Mouse (Mus musculus): ENCODE measurements at regions not wholly inside any gene's neighbourhood (a gene's known extent, or its start where the extent isn't known, plus 50 kb on each side); places are given as distances from the start of the nearest gene placed in this dataset.
A peak's percentile ranks its signal among the peaks of the same experiment; 100 is the strongest.

DNA sequence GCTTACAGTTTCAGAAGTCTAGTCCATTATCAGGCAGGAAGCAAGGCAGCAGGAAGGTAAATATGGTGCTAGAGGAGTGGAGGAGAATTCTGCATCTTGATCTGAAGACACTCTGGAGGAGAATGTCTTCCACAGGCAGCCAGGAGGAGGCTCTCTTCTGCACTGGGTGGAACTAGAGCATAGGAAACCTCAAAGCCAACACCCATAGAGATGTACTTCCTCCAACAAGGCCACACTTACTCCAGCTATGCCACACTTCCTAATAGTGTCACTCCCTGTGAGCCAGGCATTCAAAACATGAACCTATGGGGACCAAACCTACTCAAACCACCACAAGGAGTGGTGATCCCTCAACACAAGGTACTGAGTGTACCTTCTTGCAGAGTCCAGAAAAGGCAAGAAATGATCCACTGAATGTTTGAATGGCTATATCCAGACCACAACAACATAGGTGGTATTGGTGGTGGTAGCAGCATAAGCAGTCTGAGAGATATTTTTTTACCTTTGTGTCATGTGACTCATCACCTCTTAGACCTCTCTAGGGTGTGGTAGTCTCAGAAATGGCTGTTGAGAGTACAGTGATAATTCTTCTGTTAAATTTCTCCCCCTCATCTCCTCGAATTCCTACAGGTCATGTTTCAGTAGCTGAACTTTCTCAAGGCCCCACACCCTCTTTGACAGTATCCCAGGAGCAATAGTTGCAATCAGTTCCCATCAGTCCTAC, 152.3 kb upstream of the Mbnl1 start:
- H3K4me2 ChIP-seq: no peak overlapping the region
- ATAC-seq (ENCODE audit: insufficient read depth): peak; percentile 34; the same call in 1 of the 2 replicates
- no peaks in the 10 kb centered on the region; the same call in 1 of the 2 replicates for H3K4me1 ChIP-seq (replicated peaks)
- H3K9ac ChIP-seq: no peak overlapping the region
- no peak overlapping the region for H3K4me3 ChIP-seq (replicated peaks)
- no peaks in the 10 kb centered on the region for H3K9me3 ChIP-seq (replicated peaks)
- WGBS (ENCODE audit: insufficient replicate concordance): 23% methylated on average over 1 of the region's 1 CpGs
- no peaks in the 10 kb centered on the region for H3K36me3 ChIP-seq (replicated peaks)
- no peak overlapping the region for H3K27ac ChIP-seq (replicated peaks)
- no peaks in the 10 kb centered on the region for H3K27me3 ChIP-seq

GRCm38 (mm10) chr3:60323514-60323913, 149.1 kb upstream of the Mbnl1 start:
- H3K36me3 ChIP-seq (replicated peaks): no peaks in the 10 kb centered on the region
- H3K4me1 ChIP-seq (replicated peaks): no peaks in the 10 kb centered on the region; the same call in 1 of the 2 replicates
- no peaks in the 10 kb centered on the region for H3K27me3 ChIP-seq
- H3K27ac ChIP-seq (replicated peaks): no peak overlapping the region
- ATAC-seq (ENCODE audit: insufficient read depth): no peak
- H3K4me2 ChIP-seq: no peak overlapping the region
- H3K9ac ChIP-seq: no peak overlapping the region
- no peak overlapping the region for H3K4me3 ChIP-seq (replicated peaks)
- H3K9me3 ChIP-seq (replicated peaks): no peaks in the 10 kb centered on the region

GRCm38 (mm10) chr3:60324416-60324815, 148.2 kb upstream of the Mbnl1 start:
- Histone ChIP-seq H3K36me3 (replicated peaks) (no peaks in the 10 kb centered on the region), H3K27me3 (no peaks in the 10 kb centered on the region), H3K9ac (no peak overlapping the region), H3K4me3 (replicated peaks) (no peak overlapping the region), H3K9me3 (replicated peaks) (no peaks in the 10 kb centered on the region), H3K4me2 (no peak overlapping the region), H3K27ac (replicated peaks) (no peak overlapping the region), H3K4me1 (replicated peaks) (no peaks in the 10 kb centered on the region; the same call in 1 of the 2 replicates)
- ATAC-seq (ENCODE audit: insufficient read depth): no peak

DNA sequence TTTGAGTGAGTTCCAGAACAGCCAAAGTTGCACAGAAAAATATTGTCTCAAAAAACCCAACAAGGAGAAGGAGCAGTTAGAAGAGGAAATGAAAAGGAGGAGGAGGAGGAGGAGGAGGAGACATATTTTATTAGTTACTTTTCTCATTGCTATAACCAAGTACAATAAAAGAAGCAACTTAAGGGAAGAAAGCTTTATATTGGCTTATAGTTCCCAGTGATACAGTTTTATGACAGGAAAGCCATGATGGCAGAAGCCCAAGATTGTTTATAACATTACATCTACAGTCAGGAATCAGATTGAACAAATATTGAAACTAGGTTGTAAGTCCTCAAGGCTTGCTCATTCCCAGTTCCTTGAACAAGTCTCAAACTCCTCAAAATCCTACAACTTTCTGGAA, 147.7 kb upstream of the Mbnl1 start:
- Histone ChIP-seq H3K9me3 (replicated peaks) (no peaks in the 10 kb centered on the region), H3K27ac (replicated peaks) (no peak overlapping the region), H3K36me3 (replicated peaks) (no peaks in the 10 kb centered on the region), H3K4me2 (no peak overlapping the region), H3K4me1 (replicated peaks) (no peaks in the 10 kb centered on the region; the same call in 1 of the 2 replicates), H3K9ac (no peak overlapping the region), H3K4me3 (replicated peaks) (no peak overlapping the region), H3K27me3 (no peaks in the 10 kb centered on the region)
- ATAC-seq (ENCODE audit: insufficient read depth): no peak

- no peaks in the 10 kb centered on the region for H3K36me3 ChIP-seq (replicated peaks)
- no peak for ATAC-seq (ENCODE audit: insufficient read depth)
- no peak overlapping the region for H3K4me2 ChIP-seq
- no peaks in the 10 kb centered on the region for H3K4me1 ChIP-seq (replicated peaks)
- H3K27ac ChIP-seq (replicated peaks): no peak overlapping the region
- no peak overlapping the region for H3K4me3 ChIP-seq (replicated peaks)
- no peaks in the 10 kb centered on the region for H3K9me3 ChIP-seq (replicated peaks)
- no peak overlapping the region for H3K9ac ChIP-seq
- no peaks in the 10 kb centered on the region for H3K27me3 ChIP-seq
These were observed 140.2 kb upstream of the Mbnl1 start for GRCm38 (mm10) chr3:60332460-60332859.

GRCm38 (mm10) chr3:60333669-60334068, 139.0 kb upstream of the Mbnl1 start:
- Histone ChIP-seq H3K27ac (replicated peaks) (no peak overlapping the region), H3K27me3 (no peaks in the 10 kb centered on the region), H3K9me3 (replicated peaks) (no peaks in the 10 kb centered on the region), H3K9ac (no peak overlapping the region), H3K4me3 (replicated peaks) (no peak overlapping the region), H3K4me1 (replicated peaks) (no peaks in the 10 kb centered on the region), H3K36me3 (replicated peaks) (no peaks in the 10 kb centered on the region), H3K4me2 (no peak overlapping the region)
- WGBS (ENCODE audit: insufficient replicate concordance): 42% methylated on average over 2 of the region's 2 CpGs
- ATAC-seq (ENCODE audit: insufficient read depth): no peak

DNA sequence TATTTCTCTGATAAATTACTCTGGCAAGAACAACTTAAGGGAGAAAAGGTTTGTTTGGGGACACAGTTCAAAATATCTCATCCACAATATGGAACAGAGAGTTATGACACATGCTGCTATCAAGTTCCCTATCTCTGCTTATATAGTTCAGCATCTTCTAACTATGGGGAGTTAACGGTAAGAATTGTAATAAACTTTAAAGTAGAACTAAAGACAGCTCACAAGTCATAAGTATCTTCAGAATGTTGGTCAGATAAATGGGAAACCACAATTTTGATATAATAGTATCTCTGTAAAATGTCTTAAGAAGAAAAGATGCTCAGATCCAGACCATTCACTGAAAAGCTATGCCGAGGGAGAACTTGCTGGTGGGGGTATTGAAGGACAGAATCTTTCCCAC, 138.5 kb upstream of the Mbnl1 start:
- Histone ChIP-seq H3K27me3 (no peaks in the 10 kb centered on the region), H3K27ac (replicated peaks) (no peak overlapping the region), H3K4me2 (no peak overlapping the region), H3K9me3 (replicated peaks) (no peaks in the 10 kb centered on the region), H3K36me3 (replicated peaks) (no peaks in the 10 kb centered on the region), H3K4me3 (replicated peaks) (no peak overlapping the region), H3K9ac (no peak overlapping the region), H3K4me1 (replicated peaks) (no peaks in the 10 kb centered on the region)
- ATAC-seq (ENCODE audit: insufficient read depth): no peak
- whole genome bisulfite sequencing (ENCODE audit: insufficient replicate concordance): 61% methylated on average over 2 of the region's 2 CpGs

GRCm38 (mm10) chr3:60346390-60346789, 126.2 kb upstream of the Mbnl1 start:
- Histone ChIP-seq H3K4me3 (replicated peaks) (no peak overlapping the region), H3K27ac (replicated peaks) (no peak overlapping the region), H3K27me3 (no peaks in the 10 kb centered on the region), H3K36me3 (replicated peaks) (no peaks in the 10 kb centered on the region), H3K4me2 (no peak overlapping the region), H3K9me3 (replicated peaks) (no peaks in the 10 kb centered on the region), H3K9ac (no peak overlapping the region), H3K4me1 (replicated peaks) (no peaks in the 10 kb centered on the region)
- ATAC-seq (ENCODE audit: insufficient read depth): no peak

DNA sequence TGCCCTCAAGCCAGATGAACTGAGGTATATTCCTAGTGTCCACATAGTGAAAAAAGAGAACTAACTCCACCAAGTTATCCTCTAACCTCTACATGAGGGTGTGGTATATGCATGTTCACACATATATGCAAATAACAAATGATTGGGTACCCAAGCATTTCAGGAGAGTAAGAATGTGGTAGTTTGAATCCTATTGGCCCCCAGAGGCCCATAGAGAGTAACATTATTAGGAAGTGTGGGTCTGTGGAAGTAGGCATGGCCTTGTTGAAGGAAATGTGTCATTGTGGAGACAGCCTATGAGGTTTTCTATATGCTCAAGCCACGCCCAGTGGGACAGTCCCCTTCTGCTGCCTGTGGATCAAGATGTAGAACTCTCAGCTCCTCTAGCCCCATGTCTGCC, 125.6 kb upstream of the Mbnl1 start:
- no peak overlapping the region for H3K4me2 ChIP-seq
- H3K27me3 ChIP-seq: no peaks in the 10 kb centered on the region
- WGBS (ENCODE audit: insufficient replicate concordance): 43% methylated on average over 1 of the region's 1 CpGs
- no peaks in the 10 kb centered on the region for H3K9me3 ChIP-seq (replicated peaks)
- no peak overlapping the region for H3K27ac ChIP-seq (replicated peaks)
- no peaks in the 10 kb centered on the region for H3K36me3 ChIP-seq (replicated peaks)
- H3K4me3 ChIP-seq (replicated peaks): no peak overlapping the region
- no peak overlapping the region for H3K9ac ChIP-seq
- no peak for ATAC-seq (ENCODE audit: insufficient read depth)
- no peaks in the 10 kb centered on the region for H3K4me1 ChIP-seq (replicated peaks)

- no peak overlapping the region for H3K4me2 ChIP-seq
- no peaks in the 10 kb centered on the region for H3K36me3 ChIP-seq (replicated peaks)
- no peak overlapping the region for H3K9ac ChIP-seq
- H3K4me3 ChIP-seq (replicated peaks): no peak overlapping the region
- WGBS (ENCODE audit: insufficient replicate concordance): 77% methylated on average over 2 of the region's 2 CpGs
- H3K27ac ChIP-seq (replicated peaks): no peak overlapping the region
- H3K9me3 ChIP-seq (replicated peaks): no peaks in the 10 kb centered on the region
- H3K27me3 ChIP-seq: no peaks in the 10 kb centered on the region
- H3K4me1 ChIP-seq (replicated peaks): no peaks in the 10 kb centered on the region
- no peak for ATAC-seq (ENCODE audit: insufficient read depth)
These were observed 101.3 kb upstream of the Mbnl1 start for GRCm38 (mm10) chr3:60371176-60371965.

DNA sequence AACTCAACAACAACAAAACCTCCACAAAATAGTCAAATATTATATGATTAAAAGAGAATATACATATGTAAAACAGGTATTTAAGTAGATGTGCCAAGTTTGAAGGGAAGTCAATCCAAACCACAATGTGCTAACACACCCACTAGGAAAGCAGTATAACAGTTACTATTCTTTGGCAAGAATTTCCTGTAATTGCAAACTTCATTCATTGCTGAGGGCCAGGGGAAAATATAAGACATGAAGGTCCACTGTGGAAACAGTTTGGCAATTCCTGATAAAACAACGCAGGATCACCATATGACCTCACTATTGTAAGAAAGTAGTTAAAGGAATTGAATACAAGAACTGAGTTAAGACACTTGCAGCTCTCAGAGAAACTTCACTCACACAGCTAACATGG, 99.0 kb upstream of the Mbnl1 start:
- no peak overlapping the region for H3K4me3 ChIP-seq (replicated peaks)
- no peaks in the 10 kb centered on the region for H3K4me1 ChIP-seq (replicated peaks)
- no peak overlapping the region for H3K9ac ChIP-seq
- ATAC-seq (ENCODE audit: insufficient read depth): no peak
- H3K36me3 ChIP-seq (replicated peaks): no peaks in the 10 kb centered on the region
- H3K9me3 ChIP-seq (replicated peaks): no peaks in the 10 kb centered on the region
- H3K27ac ChIP-seq (replicated peaks): no peak overlapping the region
- 38% methylated on average over 1 of the region's 1 CpGs for WGBS (ENCODE audit: insufficient replicate concordance)
- no peak overlapping the region for H3K4me2 ChIP-seq
- no peaks in the 10 kb centered on the region for H3K27me3 ChIP-seq

- Histone ChIP-seq H3K9ac (no peak overlapping the region), H3K27me3 (no peaks in the 10 kb centered on the region), H3K27ac (replicated peaks) (no peak overlapping the region), H3K4me3 (replicated peaks) (no peak overlapping the region), H3K36me3 (replicated peaks) (no peaks in the 10 kb centered on the region), H3K4me1 (replicated peaks) (no peaks in the 10 kb centered on the region; the same call in 1 of the 2 replicates), H3K4me2 (no peak overlapping the region), H3K9me3 (replicated peaks) (no peaks in the 10 kb centered on the region)
- ATAC-seq (ENCODE audit: insufficient read depth): no peak
- WGBS (ENCODE audit: insufficient replicate concordance): 56% methylated on average over 2 of the region's 2 CpGs
These were observed 84.0 kb upstream of the Mbnl1 start for GRCm38 (mm10) chr3:60388593-60388992.
